Mouse (Mus musculus): Measurements from ENCODE around the gene Dok3.

DNA sequence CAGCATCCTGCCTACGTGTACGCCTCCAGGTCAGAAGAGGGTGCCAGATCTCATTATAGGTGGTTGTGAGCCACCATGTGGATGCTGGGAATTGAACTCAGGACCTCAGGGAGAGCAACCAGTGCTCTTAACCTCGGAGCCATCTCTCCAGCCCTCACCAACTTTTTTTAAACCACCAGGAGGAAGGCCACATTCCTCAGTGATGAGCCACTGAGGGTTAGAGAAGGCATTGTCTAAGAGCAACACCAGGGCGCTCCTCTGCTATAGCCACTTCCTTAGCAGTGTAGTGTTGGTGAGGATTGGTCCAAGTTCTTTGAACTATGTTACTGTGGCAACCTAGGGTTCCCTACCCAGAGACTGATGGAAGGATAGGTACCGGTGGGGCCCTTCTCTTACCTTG lies 53.3 kb downstream of the Dok3 start:
- TF ChIP-seq MXI1 (IDR thresholded peaks at IDR 0.05; ENCODE audit: low read depth, low read length), result no peak
- TF ChIP-seq POLR2AphosphoS2 (IDR thresholded peaks at IDR 0.05; ENCODE audit: low read length), result no peak
- no peak for TF ChIP-seq POLR2A (IDR thresholded peaks at IDR 0.05; ENCODE audit: control insufficient read depth in 1 of 2, insufficient read depth in 1 of 2, low read depth in 1 of 2, low read length in 2 of 2, poor library complexity in 1 of 2)
- no peak for TF ChIP-seq CTCF (IDR thresholded peaks at IDR 0.05 in 2 of 3, conservative IDR thresholded peaks at IDR 0.05 in 1 of 3; ENCODE audit: control insufficient read depth in 1 of 3, insufficient read depth in 1 of 3, low read depth in 2 of 3, low read length in 3 of 3, poor library complexity in 1 of 3, severe bottlenecking in 1 of 3)
- TF ChIP-seq KAT2A (conservative IDR thresholded peaks at IDR 0.05; ENCODE audit: low read depth, low read length), result no peak
- no peak for TF ChIP-seq ZC3H11A (IDR thresholded peaks at IDR 0.05; ENCODE audit: low read depth, low read length)
- no peak for TF ChIP-seq USF1 (IDR thresholded peaks at IDR 0.05; ENCODE audit: low read depth, low read length)
- no peak for TF ChIP-seq ZKSCAN1 (IDR thresholded peaks at IDR 0.05; ENCODE audit: low read depth, low read length)
- no peak for TF ChIP-seq E2F4 (IDR thresholded peaks at IDR 0.05; ENCODE audit: borderline replicate concordance, low read depth, low read length)
- TF ChIP-seq RAD21 (IDR thresholded peaks at IDR 0.05; ENCODE audit: low read depth, low read length), result no peak
- no peak for TF ChIP-seq TAL1 (IDR thresholded peaks at IDR 0.05; ENCODE audit: low read length)

All from MEL (cell line).